11 mouse cellular contexts compared by ENCODE assay signal in genomic region chr3:65315837-65316236, GRCm38 (mm10).
"Had no signal": no experiment of that assay in that cellular context is flagged by ENCODE, and none has a peak within 500 bp of the region (broad histone marks: within the 10 kb centered on the region; RNA-seq: fewer than 3 reads in every experiment).

No protein-coding gene starts in this region.

- ATAC-seq: midbrain, embryonic 13.5 days; midbrain, embryonic 16.5 days had no signal

- DNase-seq: lung, adult 18-20 months; lung, embryonic 14.5 days; lung, postnatal 10 days; lung, postnatal 4 days; retina, postnatal 1 day; right cerebral cortex, adult 18-20 months; thymus, adult 18-20 months; thymus, postnatal 25 days; thymus, postnatal 4 days had no signal
